Mouse (Mus musculus): ENCODE measurements at regions not wholly inside any gene's neighbourhood (a gene's known extent, or its start where the extent isn't known, plus 50 kb on each side); places are given as distances from the start of the nearest gene placed in this dataset.

GRCm38 (mm10) chr12:39665448-39665847 is 372.4 kb downstream of the Arl4a start:
- no peaks in the 10 kb centered on the region for H3K4me1 ChIP-seq (ENCODE audit: control insufficient read depth, insufficient read depth, low read length)
- H3K36me3 ChIP-seq (ENCODE audit: control insufficient read depth, insufficient read depth, low read length) = no peaks in the 10 kb centered on the region
- H3K9me3 ChIP-seq (ENCODE audit: control insufficient read depth, low read length) = no peaks in the 10 kb centered on the region
- H3K27me3 ChIP-seq (replicated peaks; ENCODE audit: control insufficient read depth, insufficient read depth, low read length) = no peaks in the 10 kb centered on the region
- ATAC-seq = peak; percentile 85
- no peak overlapping the region for H3K27ac ChIP-seq (ENCODE audit: low read length)
- WGBS = 11% methylated on average over 4 of the region's 4 CpGs
- no peak overlapping the region for H3K4me2 ChIP-seq (ENCODE audit: low read depth, low read length)
- H3K4me3 ChIP-seq (ENCODE audit: low read length) = no peak overlapping the region
- no peak overlapping the region for H3K9ac ChIP-seq (ENCODE audit: low read depth, low read length)

DNA sequence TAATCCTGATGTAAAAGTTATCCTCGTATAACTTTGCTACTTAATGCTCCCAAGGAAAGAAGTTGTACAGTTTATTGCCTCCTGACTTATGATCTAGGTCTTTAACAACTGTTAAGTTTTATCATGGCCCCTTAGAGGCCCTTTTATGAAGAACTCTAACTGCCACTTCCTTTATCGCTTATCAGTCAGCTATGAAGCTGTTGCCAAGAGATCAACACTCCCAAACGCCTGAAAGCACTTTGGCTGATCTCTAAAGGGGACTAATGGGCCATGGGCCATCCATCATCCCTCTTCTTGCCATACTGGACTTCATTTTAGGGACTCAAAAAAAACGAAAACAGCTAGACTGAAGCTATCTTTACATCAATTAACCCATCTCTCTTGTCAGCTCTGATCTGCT is 377.4 kb downstream of the Arl4a start:
- peak; percentile 77 for ATAC-seq
- Histone ChIP-seq H3K9ac (ENCODE audit: low read depth, low read length) (no peak overlapping the region), H3K4me2 (ENCODE audit: low read depth, low read length) (no peak overlapping the region), H3K27ac (ENCODE audit: low read length) (no peak overlapping the region), H3K36me3 (ENCODE audit: control insufficient read depth, insufficient read depth, low read length) (no peaks in the 10 kb centered on the region), H3K27me3 (replicated peaks; ENCODE audit: control insufficient read depth, insufficient read depth, low read length) (no peaks in the 10 kb centered on the region), H3K9me3 (ENCODE audit: control insufficient read depth, low read length) (no peaks in the 10 kb centered on the region), H3K4me1 (ENCODE audit: control insufficient read depth, insufficient read depth, low read length) (no peaks in the 10 kb centered on the region), H3K4me3 (ENCODE audit: low read length) (no peak overlapping the region)
- WGBS = 36% methylated on average over 4 of the region's 4 CpGs

DNA sequence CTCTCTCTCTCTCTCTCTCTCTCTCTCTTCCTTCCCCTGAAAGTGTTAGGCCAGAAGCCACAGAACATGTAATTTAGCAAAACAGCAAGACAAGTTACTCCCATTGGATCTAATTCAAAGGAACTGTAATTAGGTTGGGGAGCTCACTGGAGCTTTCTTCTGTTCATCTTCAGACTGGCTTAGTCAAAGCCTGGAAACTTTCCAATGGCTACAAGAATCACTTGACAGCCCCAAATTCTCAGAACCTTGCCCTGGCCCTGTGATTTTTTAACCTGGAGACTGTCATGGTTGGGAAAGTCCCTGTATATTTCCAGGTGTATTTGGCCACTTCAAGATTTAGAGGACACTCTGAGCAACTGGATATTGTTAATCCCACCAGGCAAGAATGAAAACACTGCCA is 381.2 kb downstream of the Arl4a start:
- Histone ChIP-seq H3K9me3 (ENCODE audit: control insufficient read depth, low read length) (no peaks in the 10 kb centered on the region), H3K4me3 (ENCODE audit: low read length) (no peak overlapping the region), H3K27me3 (replicated peaks; ENCODE audit: control insufficient read depth, insufficient read depth, low read length) (no peaks in the 10 kb centered on the region), H3K9ac (ENCODE audit: low read depth, low read length) (no peak overlapping the region), H3K4me1 (ENCODE audit: control insufficient read depth, insufficient read depth, low read length) (no peaks in the 10 kb centered on the region), H3K27ac (ENCODE audit: low read length) (no peak overlapping the region), H3K36me3 (ENCODE audit: control insufficient read depth, insufficient read depth, low read length) (no peaks in the 10 kb centered on the region), H3K4me2 (ENCODE audit: low read depth, low read length) (no peak overlapping the region)
- ATAC-seq = no peak

GRCm38 (mm10) chr12:39648952-39649351 is 388.9 kb downstream of the Arl4a start:
- Histone ChIP-seq H3K4me3 (ENCODE audit: low read length) (no peak overlapping the region), H3K27ac (ENCODE audit: low read length) (no peak overlapping the region), H3K36me3 (ENCODE audit: control insufficient read depth, insufficient read depth, low read length) (no peaks in the 10 kb centered on the region), H3K27me3 (replicated peaks; ENCODE audit: control insufficient read depth, insufficient read depth, low read length) (no peaks in the 10 kb centered on the region), H3K9me3 (ENCODE audit: control insufficient read depth, low read length) (no peaks in the 10 kb centered on the region), H3K9ac (ENCODE audit: low read depth, low read length) (no peak overlapping the region), H3K4me1 (ENCODE audit: control insufficient read depth, insufficient read depth, low read length) (no peaks in the 10 kb centered on the region), H3K4me2 (ENCODE audit: low read depth, low read length) (no peak overlapping the region)
- no peak for ATAC-seq

DNA sequence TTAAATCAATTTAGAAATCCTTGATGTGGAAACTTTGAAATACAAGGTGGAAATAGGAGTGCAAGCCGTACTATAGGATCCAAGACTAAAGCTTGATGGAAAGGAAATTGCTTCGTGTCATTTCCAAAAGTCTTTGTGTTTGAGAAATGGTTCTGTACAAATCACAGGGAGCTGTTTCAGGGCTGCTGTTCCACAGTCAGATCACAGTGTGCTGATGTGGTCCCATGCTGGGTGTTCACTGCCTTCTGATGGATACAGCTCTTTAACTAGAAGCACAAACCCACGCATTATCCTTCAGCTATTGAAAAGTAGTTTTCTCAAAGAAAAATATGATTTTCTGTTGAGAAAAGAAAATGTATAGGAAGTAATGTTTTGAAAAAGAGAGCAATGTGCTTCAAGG is 391.3 kb downstream of the Arl4a start:
- 84% methylated on average over 3 of the region's 3 CpGs for WGBS
- H3K27me3 ChIP-seq (replicated peaks; ENCODE audit: control insufficient read depth, insufficient read depth, low read length) = no peaks in the 10 kb centered on the region
- H3K4me1 ChIP-seq (ENCODE audit: control insufficient read depth, insufficient read depth, low read length) = no peaks in the 10 kb centered on the region
- no peak overlapping the region for H3K9ac ChIP-seq (ENCODE audit: low read depth, low read length)
- H3K9me3 ChIP-seq (ENCODE audit: control insufficient read depth, low read length) = no peaks in the 10 kb centered on the region
- no peak overlapping the region for H3K4me2 ChIP-seq (ENCODE audit: low read depth, low read length)
- H3K27ac ChIP-seq (ENCODE audit: low read length) = no peak overlapping the region
- ATAC-seq = no peak
- H3K36me3 ChIP-seq (ENCODE audit: control insufficient read depth, insufficient read depth, low read length) = no peaks in the 10 kb centered on the region
- no peak overlapping the region for H3K4me3 ChIP-seq (ENCODE audit: low read length)

GRCm38 (mm10) chr12:39645581-39645980 is 392.2 kb downstream of the Arl4a start:
- no peak for ATAC-seq
- Histone ChIP-seq H3K27ac (ENCODE audit: low read length) (no peak overlapping the region), H3K9ac (ENCODE audit: low read depth, low read length) (no peak overlapping the region), H3K4me1 (ENCODE audit: control insufficient read depth, insufficient read depth, low read length) (no peaks in the 10 kb centered on the region), H3K4me2 (ENCODE audit: low read depth, low read length) (no peak overlapping the region), H3K4me3 (ENCODE audit: low read length) (no peak overlapping the region), H3K36me3 (ENCODE audit: control insufficient read depth, insufficient read depth, low read length) (no peaks in the 10 kb centered on the region), H3K9me3 (ENCODE audit: control insufficient read depth, low read length) (no peaks in the 10 kb centered on the region), H3K27me3 (replicated peaks; ENCODE audit: control insufficient read depth, insufficient read depth, low read length) (no peaks in the 10 kb centered on the region)
- 78% methylated on average over 4 of the region's 4 CpGs for WGBS

DNA sequence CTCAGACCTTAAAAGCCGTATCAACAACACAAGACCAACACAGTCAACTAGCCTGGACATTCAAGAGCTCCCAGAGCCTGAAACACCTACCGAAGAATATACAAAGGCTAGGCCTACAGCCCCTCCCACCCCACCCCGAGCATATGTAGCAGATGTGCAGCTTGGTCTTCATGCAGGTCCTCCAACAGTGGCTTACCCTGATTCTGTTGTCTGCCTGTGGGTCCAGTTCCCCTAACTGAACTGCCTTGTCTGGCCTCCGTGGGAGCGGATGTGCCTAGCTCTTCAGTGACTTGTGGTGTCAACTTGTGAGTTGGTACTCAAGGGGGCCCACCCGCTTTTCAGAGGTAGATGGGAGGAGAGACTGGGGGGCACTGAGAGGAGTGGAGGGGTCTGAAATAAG is 398.6 kb downstream of the Arl4a start:
- no peak overlapping the region for H3K4me2 ChIP-seq (ENCODE audit: low read depth, low read length)
- no peaks in the 10 kb centered on the region for H3K4me1 ChIP-seq (ENCODE audit: control insufficient read depth, insufficient read depth, low read length)
- H3K27me3 ChIP-seq (replicated peaks; ENCODE audit: control insufficient read depth, insufficient read depth, low read length) = no peaks in the 10 kb centered on the region
- no peak overlapping the region for H3K4me3 ChIP-seq (ENCODE audit: low read length)
- no peak overlapping the region for H3K9ac ChIP-seq (ENCODE audit: low read depth, low read length)
- H3K27ac ChIP-seq (ENCODE audit: low read length) = no peak overlapping the region
- no peaks in the 10 kb centered on the region for H3K9me3 ChIP-seq (ENCODE audit: control insufficient read depth, low read length)
- WGBS = 78% methylated on average over 6 of the region's 6 CpGs
- ATAC-seq = no peak
- H3K36me3 ChIP-seq (ENCODE audit: control insufficient read depth, insufficient read depth, low read length) = no peaks in the 10 kb centered on the region

DNA sequence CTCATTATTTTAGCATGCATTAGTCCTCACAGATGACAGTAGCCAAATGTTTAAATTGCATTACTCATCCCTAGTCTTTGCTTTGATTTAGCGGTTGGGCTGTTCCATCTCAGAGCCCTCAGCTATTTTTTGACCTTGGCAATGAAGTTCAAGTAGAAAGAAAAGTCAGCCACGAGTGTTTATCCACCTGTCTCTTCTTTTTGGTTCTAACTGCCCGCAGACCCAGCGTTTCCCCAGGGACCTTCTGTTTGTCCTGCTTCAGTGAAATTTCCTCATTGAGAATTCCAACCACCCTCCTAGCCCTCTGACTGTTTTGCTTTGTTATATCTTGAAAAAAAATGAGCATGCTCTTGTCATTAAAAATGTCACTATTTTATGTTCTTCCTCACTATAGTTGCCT is 403.5 kb downstream of the Arl4a start:
- Histone ChIP-seq H3K27ac (ENCODE audit: low read length) (no peak overlapping the region), H3K9me3 (ENCODE audit: control insufficient read depth, low read length) (no peaks in the 10 kb centered on the region), H3K4me2 (ENCODE audit: low read depth, low read length) (no peak overlapping the region), H3K36me3 (ENCODE audit: control insufficient read depth, insufficient read depth, low read length) (no peaks in the 10 kb centered on the region), H3K4me1 (ENCODE audit: control insufficient read depth, insufficient read depth, low read length) (no peaks in the 10 kb centered on the region), H3K9ac (ENCODE audit: low read depth, low read length) (no peak overlapping the region), H3K4me3 (ENCODE audit: low read length) (no peak overlapping the region), H3K27me3 (replicated peaks; ENCODE audit: control insufficient read depth, insufficient read depth, low read length) (no peaks in the 10 kb centered on the region)
- 59% methylated on average over 4 of the region's 4 CpGs for WGBS
- no peak for ATAC-seq

DNA sequence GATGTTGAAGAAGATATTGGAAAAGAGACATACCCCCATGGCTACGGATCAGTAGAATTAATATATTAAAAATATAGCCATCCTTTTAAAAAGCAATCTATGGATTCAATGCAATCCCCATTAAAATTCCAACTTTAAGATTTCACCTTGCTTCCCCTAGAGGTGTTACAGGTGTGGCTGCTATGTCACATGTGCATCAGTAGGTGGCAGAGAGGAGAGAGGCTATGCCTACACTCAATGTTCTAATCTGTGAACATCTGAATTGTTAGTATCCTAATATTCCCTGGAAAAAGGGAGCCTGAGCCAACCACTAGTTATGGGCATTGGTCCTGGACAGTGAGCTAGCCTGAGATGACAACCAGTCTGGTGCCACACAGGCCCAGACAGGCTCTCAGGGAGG is 416.6 kb downstream of the Arl4a start:
- H3K27me3 ChIP-seq (replicated peaks; ENCODE audit: control insufficient read depth, insufficient read depth, low read length) = no peaks in the 10 kb centered on the region
- no peaks in the 10 kb centered on the region for H3K9me3 ChIP-seq (ENCODE audit: control insufficient read depth, low read length)
- H3K4me2 ChIP-seq (ENCODE audit: low read depth, low read length) = no peak overlapping the region
- 90% methylated on average over 1 of the region's 1 CpGs for WGBS
- no peaks in the 10 kb centered on the region for H3K4me1 ChIP-seq (ENCODE audit: control insufficient read depth, insufficient read depth, low read length)
- H3K4me3 ChIP-seq (ENCODE audit: low read length) = no peak overlapping the region
- H3K36me3 ChIP-seq (ENCODE audit: control insufficient read depth, insufficient read depth, low read length) = no peaks in the 10 kb centered on the region
- no peak overlapping the region for H3K27ac ChIP-seq (ENCODE audit: low read length)
- H3K9ac ChIP-seq (ENCODE audit: low read depth, low read length) = no peak overlapping the region
- ATAC-seq = no peak

DNA sequence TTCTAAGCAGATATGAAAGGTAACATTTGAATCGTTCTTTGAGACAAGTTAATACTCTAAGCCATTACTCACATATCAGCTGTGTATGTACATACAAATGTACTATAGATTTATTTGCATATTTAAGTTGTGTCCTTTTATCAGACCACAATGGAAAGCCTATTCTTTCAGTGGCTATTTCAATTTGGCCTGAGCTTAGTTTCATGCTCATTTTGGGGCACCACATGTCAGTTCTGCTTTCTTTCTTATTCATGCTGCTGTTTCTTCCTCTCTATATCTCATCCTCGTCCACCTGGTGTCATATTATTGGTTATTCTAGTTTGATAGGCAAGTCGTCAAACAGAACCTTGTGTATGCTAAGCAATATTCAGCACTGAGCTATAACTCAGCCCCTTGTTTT is 432.5 kb downstream of the Arl4a start:
- Histone ChIP-seq H3K4me1 (ENCODE audit: control insufficient read depth, insufficient read depth, low read length) (no peaks in the 10 kb centered on the region), H3K9ac (ENCODE audit: low read depth, low read length) (no peak overlapping the region), H3K4me3 (ENCODE audit: low read length) (no peak overlapping the region), H3K27me3 (replicated peaks; ENCODE audit: control insufficient read depth, insufficient read depth, low read length) (no peaks in the 10 kb centered on the region), H3K9me3 (ENCODE audit: control insufficient read depth, low read length) (no peaks in the 10 kb centered on the region), H3K36me3 (ENCODE audit: control insufficient read depth, insufficient read depth, low read length) (no peaks in the 10 kb centered on the region), H3K27ac (ENCODE audit: low read length) (no peak overlapping the region), H3K4me2 (ENCODE audit: low read depth, low read length) (no peak overlapping the region)
- no peak for ATAC-seq
- WGBS = 64% methylated on average over 3 of the region's 3 CpGs

All from intestine, embryonic 16.5 days (tissue).